Mouse (Mus musculus): Measurements from ENCODE around the gene Csf1.

Gene Csf1

GRCm38 (mm10) chr3:107706164-107706563 lies 54.1 kb downstream of the Csf1 start:
- no peak for DNase-seq (ENCODE audit: low spot score in 2 of 2)

- no peak for DNase-seq (ENCODE audit: low spot score in 2 of 2)
Observed at GRCm38 (mm10) chr3:107704371-107704705, 55.9 kb downstream of the Csf1 start.

- no peak for DNase-seq (ENCODE audit: low spot score in 2 of 2)
Observed at GRCm38 (mm10) chr3:107703675-107704370, 56.4 kb downstream of the Csf1 start.

GRCm38 (mm10) chr3:107701767-107702394 lies 58.4 kb downstream of the Csf1 start:
- DNase-seq (ENCODE audit: low spot score in 2 of 2) = no peak

GRCm38 (mm10) chr3:107700625-107701024 lies 59.6 kb downstream of the Csf1 start:
- DNase-seq (ENCODE audit: low spot score in 2 of 2) = no peak

- no peak for DNase-seq (ENCODE audit: low spot score in 2 of 2)
Observed at GRCm38 (mm10) chr3:107696910-107697309, 63.4 kb downstream of the Csf1 start.

- peak; percentile 98 for DNase-seq (ENCODE audit: low spot score in 2 of 2)
Observed at GRCm38 (mm10) chr3:107695948-107696881, 64.1 kb downstream of the Csf1 start, which contains the start of gene Ahcyl1. TSS of gene Ahcyl1 (minus strand) at chr3:107696560.

GRCm38 (mm10) chr3:107695219-107695947 lies 64.9 kb downstream of the Csf1 start:
- no peak for DNase-seq (ENCODE audit: low spot score in 2 of 2)

GRCm38 (mm10) chr3:107694256-107694900 lies 65.9 kb downstream of the Csf1 start:
- no peak for DNase-seq (ENCODE audit: low spot score in 2 of 2)

Measured in cerebellum, postnatal 4 days (tissue).